Mouse (Mus musculus) layer of hippocampus, adult 11-12 months (tissue): ENCODE measurements around the gene Mreg.

ENCODE experiments used
- DNase-seq: peaks from one replicate; pipeline ENCODE4 v3.0.0; 2022; ENCODE audit warnings: low spot score

Mreg gene

DNA sequence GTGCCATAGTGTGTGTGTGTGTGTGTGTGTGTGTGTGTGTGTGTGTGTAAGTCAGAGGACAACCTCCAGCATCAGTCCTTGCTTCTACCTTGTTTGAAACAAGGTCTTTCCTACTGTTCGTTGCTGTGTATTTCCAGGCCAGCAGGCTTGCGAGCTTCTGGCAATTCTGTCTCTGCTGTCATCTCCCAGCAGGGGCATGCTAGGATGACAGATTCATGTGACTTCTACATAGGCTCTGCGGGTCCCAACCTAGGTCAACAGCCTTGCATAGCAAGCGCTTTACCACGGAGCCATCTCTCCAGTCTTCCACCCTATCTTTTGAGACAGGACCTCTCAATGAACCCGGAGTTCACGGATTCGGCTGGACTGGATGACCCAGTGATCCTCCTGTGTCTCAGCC lies 20.7 kb downstream of the Mreg start:
- DNase-seq = no peak

DNA sequence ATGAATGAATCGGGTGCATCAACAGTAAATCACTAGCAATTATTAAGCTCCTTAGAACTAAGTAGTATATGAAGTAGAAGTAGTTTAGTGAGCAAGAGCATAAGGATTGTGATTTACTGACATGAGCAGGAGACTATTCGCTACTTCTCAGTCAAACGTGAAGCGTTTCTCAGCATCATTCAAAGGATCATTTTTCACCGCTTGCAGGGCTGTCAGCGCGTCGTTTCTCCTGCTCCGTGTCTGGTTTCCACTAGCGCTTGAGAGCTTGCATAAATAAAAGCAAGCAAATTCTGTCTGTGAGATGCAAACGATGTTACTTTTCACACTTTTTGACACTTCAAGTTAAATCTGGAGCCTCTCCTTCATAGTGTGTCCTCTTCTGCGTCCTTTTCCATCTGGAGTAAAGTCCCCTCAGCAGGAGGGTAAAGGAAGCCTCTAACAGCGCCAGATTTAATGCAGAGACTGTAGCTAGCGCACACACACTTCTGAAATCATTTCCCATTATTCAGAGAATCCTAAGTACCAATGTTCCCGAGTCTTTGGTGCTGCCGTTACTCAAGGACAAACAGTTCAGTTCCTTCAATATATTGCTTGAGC lies 23.9 kb downstream of the Mreg start:
- no peak for DNase-seq

DNA sequence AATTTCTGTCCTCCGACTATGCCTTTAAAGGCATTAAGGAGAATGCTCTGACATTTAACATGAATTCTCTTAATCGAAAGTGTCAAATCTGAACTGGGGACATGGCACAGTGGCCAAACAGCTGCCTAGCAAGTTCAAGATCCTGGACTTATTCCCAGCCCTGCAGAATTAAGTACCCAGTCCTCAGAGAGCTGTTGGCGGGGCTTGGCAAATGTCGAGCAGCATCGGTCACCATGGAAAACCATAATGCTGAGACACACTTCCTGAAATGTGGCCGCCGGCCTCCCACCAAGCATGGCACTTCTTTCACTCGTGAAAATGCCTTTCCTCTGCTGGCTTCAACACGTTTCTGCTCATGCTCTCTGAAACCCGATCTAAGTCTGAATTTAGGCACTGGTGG lies 24.6 kb downstream of the Mreg start:
- DNase-seq = no peak

DNA sequence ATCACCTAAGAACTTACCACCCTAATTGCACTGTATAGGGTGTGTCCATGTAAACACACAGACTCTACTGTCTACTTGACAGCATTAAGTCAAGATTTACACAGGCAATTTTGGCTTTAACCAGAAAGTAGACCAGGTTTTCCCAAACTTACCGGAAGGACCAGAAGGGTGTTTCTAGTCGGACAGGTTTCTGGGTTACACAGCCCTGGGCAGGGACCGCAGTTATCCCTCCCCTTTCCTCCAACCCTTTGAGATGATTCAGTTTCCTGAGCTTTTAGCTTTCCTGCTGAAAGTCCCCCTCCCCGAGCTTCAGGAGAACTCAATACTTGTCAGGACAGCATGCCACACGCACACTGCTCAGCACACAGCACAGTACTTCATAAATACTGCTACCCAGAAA lies 26.0 kb downstream of the Mreg start:
- no peak for DNase-seq

DNA sequence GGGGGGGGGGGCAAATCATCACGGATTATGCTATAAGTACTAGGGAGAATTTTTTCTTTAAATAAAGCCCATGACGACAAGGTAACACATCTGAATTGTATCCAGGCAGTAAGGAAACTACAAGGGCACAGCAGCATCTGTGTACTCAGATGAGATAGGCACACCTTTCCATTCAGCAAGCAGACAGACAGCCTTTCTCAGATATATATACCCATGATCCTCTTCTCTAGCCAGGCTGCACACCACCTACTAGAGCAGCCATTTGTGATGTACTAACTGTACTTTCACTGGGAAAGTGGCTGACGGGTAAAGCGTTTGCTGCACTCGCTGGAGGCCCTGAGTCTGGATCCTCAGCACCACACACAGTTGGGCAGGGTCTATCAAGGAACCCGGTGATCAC lies 28.6 kb downstream of the Mreg start:
- DNase-seq = no peak

DNA sequence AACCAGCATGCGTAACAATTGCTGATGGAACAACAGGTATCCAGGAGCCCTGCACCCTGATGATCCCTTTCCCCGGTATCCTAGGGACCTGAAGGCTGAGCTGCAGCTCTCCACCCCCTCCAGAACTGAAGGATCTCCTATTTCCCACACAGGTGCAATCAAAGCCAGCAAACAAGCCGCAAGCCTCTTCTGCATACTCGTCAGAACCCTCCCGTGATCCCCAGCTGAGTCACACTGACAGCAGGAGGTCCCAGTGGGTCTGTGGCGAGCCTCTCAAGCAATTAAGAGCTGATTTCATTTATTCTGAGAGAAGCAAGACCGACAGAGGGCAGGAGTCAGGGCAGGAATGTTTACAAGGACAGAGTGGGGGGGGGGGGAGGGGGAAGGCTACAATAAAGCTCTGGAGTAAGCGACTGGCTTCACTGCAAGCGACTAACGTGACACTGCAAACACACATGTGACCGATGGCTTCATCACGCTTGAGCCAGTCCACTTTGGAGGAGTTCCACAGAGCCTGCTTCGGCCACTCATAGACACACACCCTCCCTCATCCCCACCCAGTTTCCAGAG lies 29.1 kb downstream of the Mreg start:
- no peak for DNase-seq

DNA sequence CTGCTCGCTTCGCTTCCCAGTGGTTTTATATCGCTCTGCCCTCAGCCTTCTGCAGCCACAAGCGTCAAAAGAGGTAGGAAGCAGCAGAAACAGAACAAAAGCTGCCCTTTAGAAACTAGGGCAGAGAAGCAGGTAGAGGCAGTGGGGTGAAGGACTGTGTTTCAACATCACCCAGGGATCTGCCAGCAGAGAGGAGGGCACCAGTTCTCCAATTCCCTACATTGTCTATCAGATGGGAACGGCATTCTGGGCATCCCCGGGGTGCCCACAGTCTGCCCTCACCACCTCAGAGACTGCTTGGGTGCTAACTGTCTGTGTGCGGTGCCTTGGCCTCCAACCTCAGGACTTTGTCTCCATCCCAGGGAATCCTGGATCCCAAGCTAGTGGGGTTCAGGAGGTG lies 32.2 kb downstream of the Mreg start:
- DNase-seq = no peak

DNA sequence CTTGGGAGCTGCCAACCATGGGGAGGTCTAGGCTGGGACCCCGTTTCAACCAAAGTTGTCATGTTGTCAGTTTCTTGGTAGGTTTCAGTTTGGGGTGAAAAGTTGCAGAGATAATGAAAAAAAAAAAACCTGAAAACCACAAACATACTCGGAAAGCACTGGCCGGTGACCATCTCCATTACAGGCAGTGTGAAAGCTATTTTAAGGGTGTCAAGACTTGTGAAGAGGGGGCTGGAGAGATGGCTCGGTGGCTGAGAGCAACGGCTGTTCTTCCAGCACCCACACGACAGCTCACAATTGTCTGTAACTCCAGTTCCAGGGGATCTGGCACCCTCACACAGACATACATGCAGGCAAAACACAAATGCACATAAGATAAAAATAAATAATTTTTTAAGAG lies 35.9 kb downstream of the Mreg start:
- DNase-seq = no peak

DNA sequence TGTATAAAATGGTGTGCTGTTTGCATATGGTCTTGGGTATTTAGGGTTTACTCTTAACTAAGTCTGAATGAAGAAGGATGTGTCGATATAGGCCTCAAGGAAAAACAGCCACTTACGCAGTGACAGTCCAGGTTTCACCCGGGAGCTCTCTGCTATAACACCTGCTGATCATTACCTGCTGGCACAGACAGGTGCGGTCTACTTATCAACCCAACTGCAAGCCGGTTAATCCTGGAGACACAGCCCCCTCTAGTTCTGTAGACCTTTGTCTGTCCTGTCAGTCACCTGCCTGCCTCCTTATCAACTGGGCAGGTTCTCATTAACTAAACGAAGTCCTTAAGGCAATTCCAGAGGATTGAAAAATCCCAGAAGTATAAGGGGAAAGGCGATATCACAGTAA lies 37.9 kb downstream of the Mreg start:
- DNase-seq = no peak

DNA sequence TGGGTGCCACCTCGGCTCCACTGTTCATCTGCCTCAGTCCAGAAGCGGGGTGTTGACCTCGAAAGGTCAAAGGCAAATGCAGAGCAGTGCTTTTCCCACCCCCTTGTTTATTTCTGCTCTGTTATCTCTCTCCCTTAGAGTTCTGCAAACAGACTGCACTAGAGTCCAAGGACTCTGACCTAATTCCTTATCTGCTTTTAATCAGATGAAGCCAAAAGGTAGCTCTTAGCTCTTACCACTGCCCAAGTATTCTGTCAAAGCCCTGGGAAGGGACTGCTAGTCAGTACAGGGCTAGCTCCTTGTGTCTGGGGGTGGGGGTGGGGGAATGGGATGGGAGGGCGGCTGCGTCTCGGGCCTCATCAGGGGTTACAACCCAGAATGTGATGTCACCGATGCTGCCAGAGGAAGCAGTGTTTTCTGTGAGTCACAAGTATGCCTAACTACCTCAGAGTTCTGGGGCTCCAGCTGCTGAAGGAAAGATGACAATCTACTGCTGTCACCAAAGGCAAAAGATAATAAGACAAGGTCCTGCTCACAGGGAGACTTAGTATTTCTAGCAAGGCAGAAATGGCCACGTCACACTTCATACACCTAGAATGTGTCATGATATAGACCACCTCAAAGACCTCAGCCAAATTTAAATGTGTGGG lies 38.6 kb downstream of the Mreg start:
- no peak for DNase-seq

DNA sequence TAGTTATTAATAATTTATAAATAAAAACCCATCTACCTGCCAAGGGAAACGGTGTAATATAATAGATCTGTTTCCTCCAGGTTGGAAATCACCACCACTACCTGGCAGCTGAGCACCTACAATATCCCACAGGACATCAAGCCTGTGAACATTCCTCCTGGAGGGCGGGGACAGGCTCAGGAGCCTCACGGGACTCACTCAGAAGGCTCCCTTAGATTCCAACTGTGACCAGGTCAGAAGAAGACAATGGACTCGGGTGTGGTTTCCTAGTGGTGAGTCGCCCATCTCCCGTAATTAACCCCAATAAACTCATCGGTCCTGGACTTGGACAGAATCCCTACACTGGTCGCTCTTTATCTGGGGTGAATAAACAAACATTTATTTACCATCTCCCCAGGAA lies 39.3 kb downstream of the Mreg start:
- DNase-seq = no peak

DNA sequence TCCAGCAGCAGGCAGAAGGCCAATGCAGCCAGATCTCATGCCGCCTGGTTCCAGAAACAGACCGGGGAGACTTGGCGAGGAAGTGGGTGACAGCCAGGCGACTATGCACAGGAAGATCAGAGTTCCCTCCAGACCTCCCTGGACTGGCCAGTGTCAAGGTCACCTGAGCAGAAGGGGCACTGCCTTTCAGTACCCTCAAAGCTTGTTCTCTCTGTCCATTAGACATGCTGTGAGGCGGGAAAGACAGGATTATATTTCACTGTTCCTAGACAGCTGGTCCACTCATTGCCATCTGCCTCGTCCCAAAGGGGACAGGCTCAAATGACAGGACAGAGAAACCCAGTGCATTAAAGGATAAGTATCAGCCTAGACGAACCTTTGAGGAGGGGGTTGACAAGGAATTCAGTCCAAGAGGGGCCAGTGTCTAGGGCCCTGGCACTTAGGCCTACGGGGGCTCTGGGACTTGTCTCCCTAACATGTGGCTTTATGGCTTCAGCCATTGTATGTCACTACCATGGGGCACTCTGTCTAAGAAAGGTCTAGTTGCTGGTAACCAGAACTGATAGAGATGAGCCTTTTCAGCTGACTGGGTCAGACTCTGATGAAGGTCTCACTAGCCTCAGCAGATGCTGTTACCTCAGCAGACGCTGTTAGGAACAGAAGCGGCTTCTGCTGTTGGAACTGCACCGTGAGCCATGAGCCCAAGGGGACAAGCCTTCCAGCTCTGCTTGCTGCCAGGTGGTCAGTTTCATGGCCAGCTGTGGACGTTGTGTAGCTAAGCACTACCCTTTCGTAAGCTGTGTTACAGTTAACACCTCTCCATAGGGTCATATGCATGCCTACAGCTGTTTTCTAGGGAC lies 40.9 kb downstream of the Mreg start:
- DNase-seq = no peak

DNA sequence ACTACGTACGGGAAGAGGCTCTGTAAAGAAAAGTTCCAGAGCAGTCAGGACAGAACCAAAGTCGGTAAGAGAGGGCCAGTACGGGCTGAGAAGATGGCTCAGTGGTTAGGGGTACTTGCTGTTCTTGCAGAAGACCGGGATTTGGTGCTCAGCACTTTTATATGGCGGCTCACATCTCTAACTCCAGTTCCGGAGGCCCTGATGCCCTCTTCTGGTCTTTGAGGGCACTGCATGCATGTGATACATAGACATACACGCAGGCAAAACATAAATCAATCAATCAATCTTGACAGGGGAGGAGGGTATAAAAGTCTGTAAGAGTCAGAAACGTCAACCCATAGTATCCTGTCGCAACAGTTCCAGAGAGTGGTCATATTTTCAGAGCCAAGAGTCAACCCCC lies 45.1 kb downstream of the Mreg start:
- DNase-seq = no peak

DNA sequence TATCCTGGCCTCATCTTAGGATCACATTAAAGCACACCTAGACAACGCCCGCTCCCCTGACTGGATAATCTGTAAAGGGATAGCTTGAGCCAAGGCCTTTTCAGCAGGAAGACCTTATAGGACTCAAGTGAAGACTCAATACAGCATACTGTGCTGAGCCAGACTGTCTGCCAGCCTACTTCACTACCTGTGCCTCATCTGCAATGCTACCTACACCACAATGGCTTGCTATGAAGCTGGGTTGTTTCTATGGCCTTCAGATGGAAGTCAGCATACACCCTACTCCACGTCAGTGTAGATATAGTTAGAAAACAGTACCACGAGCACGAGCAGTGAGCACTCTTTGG lies 45.7 kb downstream of the Mreg start:
- no peak for DNase-seq

DNA sequence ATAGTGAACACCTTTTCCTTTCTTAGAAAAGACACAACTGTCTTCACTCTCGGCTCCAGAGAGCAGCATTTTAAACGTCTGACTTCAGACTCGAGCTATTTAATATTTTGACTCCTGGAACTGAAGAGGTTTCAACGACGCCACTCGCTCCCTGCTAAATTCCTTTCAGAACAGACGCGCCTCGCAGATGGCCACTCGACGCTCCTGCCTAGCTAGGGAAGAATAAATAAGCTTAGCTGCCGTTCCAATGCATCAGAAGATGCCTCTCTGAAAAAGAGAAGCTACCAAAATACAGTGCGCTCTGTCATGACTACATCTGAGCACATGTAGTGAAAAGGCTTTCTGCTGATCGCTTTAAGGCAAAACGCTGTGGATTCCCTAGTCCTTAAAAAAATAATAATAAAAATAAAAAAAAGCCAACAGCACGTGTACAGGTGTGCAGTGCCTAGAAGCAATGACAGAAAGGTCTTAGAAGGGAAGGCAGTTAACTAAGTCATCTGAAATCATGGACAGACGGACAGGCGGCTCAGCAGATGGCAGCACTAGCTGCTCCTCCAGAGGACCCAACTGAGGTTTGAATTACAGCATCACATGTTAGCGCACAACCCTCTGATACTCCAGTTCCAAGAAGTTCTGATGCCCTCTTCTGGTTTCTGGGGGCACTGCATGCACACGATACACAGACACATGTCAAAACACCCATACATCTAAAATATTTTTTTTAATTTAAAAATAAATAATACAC lies 46.2 kb downstream of the Mreg start:
- DNase-seq = peak; percentile 21

DNA sequence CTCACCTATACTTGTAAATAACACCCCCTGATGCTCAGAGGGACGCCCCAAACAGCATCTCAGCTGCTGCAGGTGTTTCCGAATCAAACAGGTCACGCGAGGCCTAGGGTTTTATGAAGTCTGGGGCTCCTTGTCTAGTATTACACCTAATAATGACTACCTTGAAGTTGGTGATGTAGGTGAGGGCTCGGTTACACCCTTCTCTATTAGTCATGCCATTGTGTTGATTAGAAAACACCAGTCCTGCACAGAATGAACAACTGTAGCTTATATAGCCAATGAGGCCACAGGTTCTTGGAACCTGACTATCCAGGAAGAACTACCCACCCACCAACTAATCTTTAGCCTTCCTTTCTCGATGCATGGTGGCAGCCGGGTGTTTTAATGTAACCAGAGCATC lies 51.8 kb downstream of the Mreg start:
- DNase-seq = no peak

DNA sequence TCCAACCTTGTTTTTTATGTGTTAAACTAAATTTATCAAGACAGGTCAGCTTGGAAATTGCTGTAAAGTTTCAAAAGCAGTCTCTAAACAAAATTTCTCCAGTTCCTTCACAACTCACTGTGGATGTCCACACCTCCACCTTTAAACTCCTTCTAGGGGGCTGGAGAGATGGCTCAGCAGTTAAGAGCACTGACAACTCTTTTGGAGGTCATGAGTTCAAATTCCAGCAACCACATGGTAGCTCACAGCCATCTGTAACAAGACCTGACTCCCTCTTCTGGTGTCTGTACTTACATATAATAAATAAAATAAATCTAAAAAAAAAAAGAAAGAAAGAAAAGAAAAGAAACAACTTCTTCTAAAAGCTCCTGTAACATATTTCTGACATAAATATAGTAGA lies 67.1 kb downstream of the Mreg start:
- no peak for DNase-seq

DNA sequence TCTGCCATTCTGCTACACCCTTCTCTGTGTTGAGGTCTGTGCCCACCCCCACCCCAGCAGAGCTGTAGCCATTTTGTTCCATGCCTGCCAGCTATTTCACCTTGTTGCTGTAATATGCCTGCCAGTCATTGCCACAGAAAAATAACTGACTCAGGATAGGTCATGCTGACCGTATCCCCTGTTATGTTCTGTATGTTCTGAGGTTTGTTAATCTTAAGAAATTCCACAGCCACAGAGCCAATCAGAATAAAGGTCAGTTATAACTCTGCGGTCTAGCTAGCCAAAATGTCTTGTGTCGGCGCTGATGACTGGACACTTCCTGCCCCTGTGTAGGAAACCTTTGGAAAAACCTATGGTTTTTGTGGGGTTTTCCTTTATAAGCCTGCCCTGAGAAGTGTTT lies 67.7 kb downstream of the Mreg start:
- no peak for DNase-seq

DNA sequence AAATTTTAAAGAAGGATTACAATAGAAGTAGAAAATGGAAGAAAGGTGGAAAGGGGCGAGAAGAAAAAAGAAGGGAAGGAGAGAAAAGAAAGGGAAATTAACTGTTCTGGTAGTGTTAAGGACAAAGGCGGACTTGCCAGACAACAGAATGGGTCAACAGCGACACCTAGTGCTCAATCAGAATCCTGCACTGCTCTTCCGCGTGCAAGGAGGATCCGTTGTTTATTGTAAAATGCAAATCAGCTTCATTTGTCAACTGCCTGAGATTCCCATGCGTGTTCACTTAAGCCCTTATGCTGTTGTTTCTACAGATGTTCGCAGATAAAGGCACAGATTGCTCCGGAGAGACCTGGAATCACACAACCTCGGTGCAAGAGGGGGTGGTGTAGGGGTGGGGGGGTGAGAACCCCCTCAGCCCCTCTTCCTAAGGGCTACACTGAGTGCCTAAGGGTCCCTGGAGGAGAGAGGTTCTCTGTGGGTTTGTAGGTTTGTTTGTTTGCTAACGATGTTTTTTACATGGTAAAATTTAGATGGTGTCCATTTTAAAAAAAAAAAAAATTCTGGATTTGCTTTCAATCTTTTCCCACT lies 70.1 kb downstream of the Mreg start:
- peak; percentile 43 for DNase-seq

DNA sequence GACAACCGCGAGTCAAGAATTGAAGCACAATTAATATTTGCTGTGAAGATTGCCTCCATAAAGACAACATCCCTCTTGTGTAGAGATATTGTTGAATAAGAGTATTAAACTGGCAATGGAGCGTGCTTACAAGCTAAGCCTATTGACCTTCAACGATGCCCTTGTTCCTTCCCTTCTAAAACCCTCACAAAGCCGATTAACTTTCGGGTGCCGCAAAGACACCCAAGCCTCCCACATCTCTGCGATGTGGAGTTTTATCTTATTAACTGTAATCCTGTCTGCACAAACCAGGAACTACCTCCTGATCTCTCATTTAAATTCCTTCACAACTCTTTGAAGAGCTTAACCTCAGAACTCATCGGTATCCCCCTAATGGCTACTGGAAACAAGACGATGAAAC lies 76.0 kb downstream of the Mreg start:
- no peak for DNase-seq

DNA sequence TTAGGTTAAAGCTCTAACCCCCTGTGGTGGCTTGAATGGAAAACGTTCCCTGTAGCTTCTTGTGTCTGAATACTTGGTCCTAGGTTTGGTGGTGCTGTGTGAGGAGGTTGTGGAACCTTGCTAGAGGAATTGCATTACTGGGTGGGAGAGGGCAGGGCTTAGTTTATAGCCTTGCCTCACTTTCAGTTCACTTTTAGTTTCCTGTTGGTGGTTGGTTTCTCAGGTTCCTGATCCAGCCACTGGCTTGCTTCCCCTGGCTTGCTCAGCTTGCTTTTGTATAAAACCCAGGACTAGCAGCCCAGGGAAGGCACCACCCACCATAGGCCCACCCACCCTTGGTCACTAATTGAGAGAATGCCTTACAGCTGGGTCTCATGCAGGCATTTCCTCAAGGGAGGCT lies 77.6 kb downstream of the Mreg start:
- no peak for DNase-seq
